Mouse (Mus musculus) ES-E14 (cell line): ENCODE measurements around the gene Rap2a.

Experiments used
- MAFK ChIP-seq: IDR thresholded peaks from 2 replicates; pipeline ENCODE4 v1.6.1; 2014; ENCODE audit warnings: mild to moderate bottlenecking, low read depth, low read length, inconsistent platforms; ENCODE audit not compliant: insufficient read depth
- ZC3H11A ChIP-seq: IDR thresholded peaks from 2 replicates; pipeline ENCODE4 v1.6.1; 2012; ENCODE audit warnings: low read depth, mild to moderate bottlenecking, inconsistent platforms, low read length, borderline replicate concordance
- ZNF384 ChIP-seq: IDR thresholded peaks from 2 replicates; pipeline ENCODE4 v1.6.1; 2012; ENCODE audit warnings: low read depth, low read length, inconsistent platforms

DNA sequence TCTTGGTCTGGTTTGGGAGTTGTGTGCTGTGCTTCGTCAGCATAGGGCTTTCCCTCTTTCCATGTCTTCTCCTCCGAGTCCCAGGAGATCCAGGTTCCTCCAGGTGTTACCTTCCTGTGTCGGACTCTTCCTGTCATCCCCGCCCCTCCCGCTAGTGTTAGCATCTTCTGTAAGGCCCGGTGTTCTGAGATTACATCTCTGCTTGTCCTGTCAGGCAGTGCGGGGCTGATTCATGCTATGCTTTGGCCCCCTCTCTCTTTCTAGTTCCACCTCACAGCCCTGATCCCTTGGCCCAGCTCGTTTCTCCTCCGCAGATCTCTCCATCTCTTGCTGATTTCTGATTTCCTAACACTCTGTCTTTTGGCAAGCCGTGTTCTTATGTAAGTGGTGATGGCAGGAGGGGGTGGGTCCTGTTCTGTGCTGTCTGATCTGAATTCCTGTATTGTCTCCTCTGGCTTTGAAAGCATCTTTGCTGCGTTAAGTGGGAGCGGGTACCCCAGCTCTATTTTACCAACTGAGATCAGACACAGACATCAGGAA, 21.8 kb downstream of the Rap2a start:
- no peak for TF ChIP-seq ZNF384
- no peak for TF ChIP-seq MAFK
- no peak for TF ChIP-seq ZC3H11A
